Mouse (Mus musculus): ENCODE measurements around the gene Arhgap21.

Gene Arhgap21

DNA sequence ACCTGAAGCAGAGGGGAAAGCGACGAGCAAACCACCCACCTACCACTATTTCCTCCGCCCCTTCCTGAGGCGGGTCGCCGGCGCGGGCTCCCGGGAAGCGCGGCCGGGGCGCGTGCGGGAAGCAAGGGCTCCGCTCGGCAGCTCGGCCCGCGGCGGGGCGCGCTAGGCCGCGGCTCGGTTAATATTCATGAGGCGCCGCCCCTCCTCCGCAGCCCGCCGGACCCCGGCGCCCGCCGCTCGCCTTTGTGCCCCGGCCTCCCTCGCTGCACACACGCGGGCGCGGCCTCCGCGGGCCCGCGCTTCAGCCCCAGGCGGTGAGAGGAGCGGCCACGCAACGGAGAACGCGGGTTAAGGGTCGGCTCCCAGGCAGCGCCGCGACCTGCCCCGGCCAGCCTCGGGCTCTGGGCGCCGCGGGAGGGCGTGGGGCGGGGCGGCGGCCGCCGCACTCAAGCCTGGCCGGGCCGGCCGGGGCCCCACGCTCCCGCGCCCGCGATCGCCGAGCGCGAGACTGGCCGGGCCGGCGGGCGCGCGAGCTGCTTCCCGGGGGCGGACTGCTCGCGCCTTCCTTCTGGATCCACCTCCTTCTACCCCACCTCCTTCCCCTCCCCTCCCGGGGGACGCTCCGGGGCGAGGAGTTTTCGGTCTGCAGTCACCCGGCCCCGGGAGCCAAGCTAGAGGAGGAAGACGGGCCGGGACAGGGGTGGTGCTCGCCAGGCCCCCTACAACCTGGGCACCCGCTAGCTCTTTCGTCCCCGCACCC is at the start of gene Arhgap21:
Gene Arhgap21, minus strand, starts transcription at position 441 of the 760 bp plus-strand sequence.
- peak; percentile 87 for DNase-seq

DNA sequence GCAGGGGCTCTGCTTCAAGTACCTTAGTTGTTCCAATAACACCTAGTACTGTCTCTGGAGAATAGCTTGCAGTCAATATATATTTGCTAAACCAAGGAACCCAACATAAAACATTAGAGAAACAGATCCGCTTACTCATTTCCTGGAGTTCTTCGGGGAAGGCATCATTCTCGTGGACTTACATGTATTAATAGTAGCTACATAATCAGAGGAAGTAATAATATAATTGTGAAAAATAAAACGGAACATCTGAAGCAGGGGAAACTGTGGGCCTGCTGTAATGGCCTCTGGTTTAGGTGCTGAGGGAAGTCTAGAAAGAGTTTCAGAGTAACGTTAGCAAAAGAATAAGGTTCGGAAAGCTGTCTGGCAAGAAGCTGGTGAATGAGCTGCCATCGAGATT is 47.9 kb upstream of the Arhgap21 start:
- DNase-seq, result no peak

DNA sequence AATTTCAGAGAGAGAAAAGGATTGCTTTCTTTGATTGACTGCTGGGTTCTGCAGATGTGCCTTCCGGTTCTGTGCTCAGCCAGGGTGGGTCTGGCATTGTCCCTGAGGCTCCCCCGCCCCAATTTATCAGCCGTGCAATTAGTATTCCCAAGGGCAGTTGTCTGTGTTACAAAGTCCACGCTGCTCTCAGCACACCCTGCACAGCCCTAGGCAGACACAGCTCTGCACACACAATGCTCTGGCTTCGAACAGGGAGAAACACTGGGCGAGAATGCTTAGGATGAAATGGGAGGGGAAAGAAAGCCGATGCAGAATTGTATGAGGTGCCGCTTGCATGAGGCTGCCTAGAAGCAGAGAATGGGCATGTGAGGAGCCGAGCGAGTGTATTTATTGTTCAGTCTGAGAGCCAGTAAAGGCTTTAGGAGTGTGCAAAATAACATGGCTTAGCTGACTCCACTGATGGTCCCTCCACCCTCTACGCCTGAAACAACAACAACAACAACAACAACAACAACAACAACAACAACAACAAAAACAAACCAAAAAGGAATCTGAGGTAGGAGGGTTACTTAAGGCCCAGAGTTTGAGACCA is 42.2 kb upstream of the Arhgap21 start:
- no peak for DNase-seq

DNA sequence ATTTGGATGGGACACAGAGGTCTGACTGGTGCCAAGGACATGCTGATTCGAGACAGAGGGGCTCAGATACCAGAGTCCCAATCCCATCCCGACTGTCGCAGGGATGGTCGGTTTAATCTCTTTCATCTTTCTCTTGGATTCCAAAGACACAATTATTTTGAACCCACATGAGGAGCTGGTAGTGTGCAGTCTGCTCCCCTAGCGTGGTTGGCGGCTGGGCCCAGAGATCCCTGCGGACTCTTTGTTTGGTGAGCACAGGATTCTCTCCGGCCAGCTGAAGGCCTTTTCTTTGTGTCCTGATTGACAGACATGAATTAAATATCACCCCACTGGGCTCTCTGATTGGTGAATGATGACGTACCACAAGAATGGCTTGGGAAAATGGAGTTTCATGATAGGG is 41.5 kb upstream of the Arhgap21 start:
- DNase-seq, result no peak

DNA sequence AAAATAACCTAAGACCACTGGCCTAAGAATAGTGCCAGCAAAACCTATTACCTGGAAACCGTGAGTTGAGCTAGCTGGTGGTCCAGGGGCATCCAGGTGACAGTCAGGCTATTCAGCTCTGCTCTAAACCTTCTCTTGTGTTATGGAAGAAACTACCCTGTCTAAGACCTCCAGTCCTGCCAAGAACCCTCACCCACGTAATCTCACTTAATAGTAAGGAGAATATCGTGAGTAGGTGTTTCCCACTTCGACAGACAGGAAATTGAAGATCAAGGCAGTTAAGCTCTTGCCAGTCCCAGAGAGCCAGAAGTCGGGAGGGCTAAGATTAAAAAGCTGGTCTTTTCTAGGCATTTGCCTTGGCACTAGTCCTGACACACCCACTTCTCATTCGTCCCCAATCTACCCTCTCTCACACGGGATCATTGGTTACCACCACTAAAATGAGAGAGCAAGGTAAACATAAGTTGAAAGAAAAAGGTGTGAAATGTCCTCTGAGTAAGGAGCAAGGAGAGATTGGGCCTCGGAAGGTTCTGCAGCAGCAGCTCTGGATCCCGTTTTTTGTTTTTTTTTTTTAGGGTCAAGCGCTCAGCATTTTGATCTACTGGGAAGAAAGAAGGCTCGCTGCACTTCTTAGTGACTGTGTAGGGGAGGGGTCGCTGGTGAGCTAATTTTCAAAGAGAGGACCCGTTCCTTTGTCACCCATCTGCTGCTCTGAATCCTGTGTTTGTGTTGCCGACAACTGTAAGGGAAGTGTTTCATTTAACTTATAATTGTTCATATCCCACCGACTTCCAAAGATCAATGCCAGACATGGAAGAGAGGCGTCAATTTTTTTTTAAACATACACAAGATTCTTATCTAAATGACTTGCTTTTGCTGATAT is 40.8 kb upstream of the Arhgap21 start:
- DNase-seq, result no peak

DNA sequence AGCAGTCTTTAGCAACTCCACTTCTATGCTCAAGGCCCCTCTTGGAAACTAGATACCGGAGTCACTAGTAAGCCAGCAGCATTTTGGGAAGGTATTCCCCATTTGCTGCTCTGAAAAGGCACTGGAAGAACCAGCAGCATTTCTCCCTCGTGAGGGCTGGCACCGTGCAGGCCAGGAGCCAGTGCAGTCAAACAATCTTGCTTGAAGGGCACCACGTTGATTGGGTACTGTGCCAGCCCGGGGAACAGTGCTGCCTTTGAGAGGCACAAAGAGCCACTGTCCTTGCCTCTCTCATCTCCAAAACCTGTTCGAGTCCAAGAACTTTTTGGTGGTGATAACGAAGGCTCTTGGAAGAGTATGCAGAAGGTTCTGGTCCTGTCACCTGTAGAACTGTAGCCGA is 33.9 kb upstream of the Arhgap21 start:
- no peak for DNase-seq

DNA sequence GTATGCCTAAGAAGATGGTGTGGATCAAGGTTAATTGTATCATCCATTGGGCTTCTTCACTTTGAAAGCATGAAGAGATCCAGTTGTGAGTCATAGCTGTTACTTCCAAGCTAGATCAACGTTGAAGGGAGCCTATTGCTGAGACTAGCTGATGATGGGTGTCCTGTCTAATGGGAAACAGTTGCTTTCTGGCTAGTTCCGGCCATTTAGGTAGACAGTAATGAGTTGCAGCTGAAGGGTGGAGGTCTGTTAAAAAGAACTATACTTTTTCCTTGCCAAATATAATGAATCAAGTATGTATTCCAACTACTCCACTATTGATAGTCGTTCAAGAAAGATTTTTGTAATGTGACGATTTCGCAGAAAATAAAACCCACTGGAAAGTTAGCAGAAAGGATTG is 32.5 kb upstream of the Arhgap21 start:
- no peak for DNase-seq

DNA sequence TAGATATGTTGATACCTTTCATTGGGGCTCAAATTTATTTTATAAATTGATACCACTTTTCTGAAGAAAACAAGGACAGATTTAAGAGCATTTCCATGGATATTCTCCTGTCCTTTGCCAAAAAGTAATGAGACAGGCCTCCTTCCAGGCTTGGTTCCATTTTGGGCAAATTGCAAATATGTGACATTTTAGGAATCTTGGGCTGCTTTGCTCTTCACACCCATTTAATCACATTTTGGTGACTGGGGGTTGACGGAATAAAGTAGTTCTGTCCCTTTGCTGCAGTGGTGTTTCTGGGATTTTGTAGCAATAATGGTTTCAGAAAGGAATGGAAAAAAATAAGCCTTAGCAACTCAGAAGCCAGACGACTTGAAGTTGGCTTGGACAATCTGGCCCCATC is 26.9 kb upstream of the Arhgap21 start:
- DNase-seq, result peak; percentile 41

DNA sequence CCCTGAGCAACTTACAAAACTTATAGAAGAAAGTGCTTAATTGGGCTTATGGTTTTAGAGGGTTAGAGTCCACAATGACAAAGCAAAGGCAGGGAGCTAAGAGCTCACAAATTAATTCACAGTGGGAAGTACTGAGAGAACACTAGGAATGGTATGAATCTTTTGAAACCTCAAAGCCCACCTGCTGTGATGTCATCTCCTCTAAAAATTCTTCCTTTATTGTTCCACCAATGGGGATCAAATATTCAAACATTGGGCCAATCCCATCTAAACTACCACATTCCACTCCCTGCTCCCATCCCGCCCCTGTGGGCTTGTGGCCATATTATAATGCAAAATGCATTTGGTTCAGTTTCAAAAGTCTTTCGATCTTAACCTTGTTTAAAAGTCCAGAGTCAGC is 22.8 kb upstream of the Arhgap21 start:
- no peak for DNase-seq

DNA sequence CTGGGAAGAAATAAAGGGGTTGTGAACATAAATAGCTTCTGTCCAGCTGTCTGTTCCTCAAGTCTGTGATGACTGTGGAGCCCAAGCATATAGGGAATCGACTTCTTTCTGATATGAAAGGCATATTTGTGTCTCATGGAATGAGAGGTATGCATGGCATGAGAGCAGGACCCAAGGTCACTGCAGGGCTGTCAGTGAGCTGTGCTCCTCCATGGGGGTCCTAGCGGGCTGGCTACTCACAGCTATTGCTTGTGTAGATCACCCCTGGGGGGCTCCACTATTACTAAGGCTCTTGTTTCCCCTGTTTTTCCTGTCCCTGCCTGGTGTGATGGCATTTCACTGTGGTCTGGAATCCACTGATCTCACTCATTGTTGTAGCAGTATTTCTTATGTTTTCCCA is 22.2 kb upstream of the Arhgap21 start:
- no peak for DNase-seq

DNA sequence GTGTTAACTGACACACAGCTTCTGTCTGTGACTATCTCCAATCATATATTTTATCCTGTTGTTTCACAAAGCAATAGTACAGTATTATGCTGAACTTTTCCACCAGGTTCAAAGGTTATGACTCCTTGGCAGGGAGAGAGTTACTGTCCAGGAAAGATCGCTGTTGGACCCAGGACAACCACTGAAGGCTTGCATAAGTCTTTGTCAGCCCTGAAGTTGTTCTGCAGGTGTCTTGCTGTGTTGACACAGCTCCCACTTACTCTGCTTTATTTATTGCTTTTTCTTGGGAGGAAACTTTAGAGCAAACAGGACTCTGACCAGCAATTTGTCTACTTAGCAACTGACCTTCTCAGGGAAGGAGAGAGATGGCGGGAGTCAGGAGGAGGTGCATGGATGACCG is 21.4 kb upstream of the Arhgap21 start:
- no peak for DNase-seq

DNA sequence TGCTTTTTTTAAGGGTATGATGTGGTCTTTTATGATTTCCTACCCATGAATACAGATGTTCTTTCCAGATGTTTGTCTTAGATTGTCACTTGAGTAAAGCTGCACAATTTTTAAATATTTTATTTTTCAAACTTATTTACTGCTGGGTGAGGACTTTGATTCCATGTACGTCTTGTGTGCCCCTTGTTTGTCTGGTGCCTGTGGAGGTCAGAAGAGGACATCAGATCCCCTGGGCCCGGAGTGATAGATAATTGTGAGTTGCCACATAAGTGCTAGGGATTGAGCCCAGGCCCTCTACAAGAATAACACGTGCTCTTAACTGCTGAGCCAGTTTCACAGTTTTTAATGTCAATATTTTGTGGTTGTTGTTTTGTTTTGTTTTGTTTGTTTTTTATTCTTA is 19.1 kb upstream of the Arhgap21 start:
- peak; percentile 52 for DNase-seq

DNA sequence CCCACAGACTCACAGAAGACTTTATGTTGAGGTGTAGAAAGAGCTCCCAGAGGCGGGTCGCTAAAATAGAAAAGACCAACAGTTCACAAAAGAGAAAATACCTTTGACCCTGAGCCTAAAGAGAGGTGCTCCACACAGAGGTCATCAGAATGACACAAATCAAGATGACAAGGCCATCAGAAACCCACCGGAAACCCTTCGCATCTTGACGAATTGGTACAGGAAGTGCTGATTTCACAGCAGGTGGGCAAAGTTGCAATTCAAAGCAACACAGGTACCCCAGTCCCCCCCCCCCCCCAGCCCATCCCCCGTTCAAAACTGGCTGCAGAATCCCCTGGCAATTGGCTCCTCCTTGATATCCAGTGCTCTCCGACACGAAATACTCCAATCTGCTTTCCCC is 10.0 kb upstream of the Arhgap21 start:
- no peak for DNase-seq

DNA sequence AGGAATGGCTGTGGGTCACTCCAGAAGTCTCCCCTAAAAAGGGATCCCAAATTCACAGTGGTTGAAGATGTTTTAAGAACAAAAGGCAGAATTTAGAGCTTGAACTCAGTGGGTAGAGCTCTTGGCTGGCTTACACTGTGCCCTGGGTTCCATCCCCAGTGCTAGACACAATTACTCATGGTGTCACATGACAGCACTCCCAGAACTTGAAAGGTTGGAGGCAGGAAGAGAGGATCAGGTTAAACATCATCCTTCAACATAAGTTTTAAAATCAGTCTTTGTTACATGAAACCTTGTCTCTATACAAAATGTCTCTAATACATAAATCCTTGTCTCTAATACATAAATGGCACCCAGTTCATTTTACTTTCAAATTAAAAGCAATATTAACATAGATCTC is 8.4 kb upstream of the Arhgap21 start:
- no peak for DNase-seq

DNA sequence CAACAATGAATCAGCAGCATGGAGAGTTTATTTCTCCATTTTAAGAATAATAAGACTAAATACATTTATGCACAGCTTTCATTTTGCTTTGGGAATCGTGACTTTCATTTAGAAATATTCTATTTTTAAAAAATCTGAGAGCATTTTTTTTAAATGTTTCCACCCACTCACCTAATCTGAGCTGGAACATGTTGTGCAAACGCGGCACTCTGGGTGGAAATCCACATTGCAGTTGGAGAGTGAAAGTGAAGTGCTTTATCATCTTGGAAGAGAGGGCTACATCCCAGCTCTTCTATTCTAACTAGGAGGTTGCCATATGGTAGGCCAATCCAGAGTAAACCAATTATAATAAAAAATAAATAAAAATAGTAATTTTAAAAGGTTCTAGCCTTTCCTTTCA is 4.8 kb upstream of the Arhgap21 start:
- no peak for DNase-seq

DNA sequence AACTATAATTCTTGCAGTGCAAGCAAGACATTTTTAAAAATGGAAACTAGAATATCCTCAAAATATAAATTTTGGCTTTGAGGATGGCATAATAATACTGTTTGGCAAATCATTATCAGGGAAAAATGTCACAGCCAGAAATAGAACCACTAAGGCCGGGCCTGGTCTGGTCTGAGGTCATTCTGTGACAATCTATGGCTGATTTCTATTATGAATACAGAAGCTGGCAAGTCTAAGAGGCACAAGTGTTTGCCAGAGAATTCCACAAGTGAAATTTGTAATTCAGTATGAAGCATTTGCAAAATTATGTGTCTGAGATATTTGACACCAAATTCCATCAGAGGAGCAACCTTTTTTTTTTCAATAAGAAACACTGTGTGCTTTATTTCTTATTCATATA is 3.5 kb upstream of the Arhgap21 start:
- DNase-seq, result peak; percentile 6

DNA sequence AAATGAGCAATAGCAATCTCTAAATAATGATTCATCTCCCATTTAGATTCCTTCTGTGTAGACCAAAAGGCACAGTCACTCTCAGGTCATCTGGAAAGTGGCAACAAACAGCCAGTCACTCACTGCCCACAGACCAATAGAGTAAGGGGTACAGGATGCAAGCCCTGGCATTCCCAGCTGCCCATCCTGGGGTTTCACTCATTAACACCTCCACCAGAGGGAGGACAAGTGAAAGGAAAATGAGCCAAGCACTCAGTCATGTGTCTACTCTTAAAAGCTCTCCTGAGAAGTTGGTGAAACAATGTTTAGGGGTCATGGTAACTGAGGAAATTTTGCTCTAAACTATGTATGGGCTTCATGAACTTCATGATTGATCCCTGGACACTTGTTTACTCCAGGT is 2.9 kb upstream of the Arhgap21 start:
- DNase-seq, result no peak

DNA sequence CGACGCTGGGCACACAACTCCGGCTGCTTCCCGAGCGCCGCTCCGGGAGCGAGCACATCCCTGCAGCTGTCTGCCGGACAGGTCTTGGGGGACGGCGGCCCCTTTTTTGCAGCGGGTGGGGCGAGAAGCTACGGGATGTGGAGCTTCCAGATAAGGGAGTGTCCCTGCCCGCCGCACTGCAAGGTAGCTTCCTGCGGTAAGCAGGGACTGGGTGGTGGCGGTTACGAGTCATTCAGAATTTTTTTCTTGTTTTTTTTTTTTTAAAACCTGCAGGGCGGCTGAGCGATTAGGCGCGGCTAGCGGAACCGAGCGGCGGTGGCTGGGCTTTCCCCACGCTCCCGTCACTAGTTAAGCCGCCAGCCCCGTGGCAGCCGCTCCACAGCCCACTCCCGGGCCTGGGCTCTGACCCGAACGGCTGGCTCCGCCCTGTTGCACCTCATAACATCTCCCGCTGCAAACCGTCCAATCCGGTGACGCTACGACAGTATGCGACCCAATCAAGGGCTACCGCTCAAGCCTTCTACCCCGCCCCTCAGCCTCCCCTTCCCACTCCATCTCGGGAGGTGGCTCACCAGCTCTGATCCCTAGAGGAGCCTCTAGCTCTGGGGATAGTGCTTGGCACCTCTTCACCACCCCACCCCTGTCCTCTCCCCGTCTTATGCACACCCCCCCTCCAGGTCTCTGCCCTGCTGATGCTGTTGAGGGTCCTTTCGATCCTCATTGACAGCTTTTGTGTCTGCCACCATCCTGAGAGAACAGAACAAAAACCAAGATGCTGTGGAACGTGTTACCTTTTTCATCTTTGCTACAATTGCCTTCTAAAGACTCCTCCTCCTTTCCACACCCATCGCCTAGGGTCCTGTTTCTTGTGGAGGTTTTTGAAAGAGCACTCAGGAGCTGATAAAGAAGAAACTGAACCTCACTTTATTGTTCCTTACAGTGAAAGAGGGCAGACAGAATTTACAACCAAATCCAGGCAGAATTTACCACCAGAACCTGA is 820 bp upstream of the Arhgap21 start:
- DNase-seq, result peak; percentile 97

DNA sequence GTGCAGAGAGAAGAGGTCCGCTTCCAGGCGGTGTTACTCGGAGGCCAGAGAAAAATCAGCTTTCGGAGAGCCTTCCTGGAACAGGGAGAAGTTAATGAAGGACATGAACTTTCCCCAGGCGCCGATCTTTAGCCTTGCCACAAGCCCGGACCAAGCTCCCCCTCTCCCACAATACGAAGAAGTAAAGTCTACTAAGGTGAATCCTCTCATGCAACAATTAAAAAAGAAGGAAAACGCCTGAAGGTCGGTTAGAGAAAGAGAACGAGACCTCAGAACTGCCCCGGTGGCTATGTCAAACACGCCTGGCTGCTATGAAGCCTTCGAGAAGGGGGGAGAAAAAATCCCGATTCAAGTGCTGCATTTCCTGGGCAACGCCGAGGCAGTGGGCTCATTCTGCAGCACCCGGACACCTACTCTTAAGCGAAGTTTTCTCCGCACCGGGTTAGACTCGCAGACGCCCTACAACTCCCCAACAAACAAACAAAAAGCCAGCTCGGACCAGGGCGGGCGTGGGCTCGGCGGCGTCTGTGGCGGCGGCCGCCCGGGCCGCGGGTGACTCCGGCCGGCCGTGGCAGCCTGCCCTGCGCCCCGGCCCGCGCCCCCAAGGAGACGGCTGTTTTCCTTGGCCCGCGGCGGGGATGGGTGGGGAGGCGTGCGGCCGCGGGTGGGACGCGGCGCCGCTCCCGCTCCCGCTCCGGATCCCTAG is 882 bp downstream of the Arhgap21 start:
- DNase-seq, result peak; percentile 46

DNA sequence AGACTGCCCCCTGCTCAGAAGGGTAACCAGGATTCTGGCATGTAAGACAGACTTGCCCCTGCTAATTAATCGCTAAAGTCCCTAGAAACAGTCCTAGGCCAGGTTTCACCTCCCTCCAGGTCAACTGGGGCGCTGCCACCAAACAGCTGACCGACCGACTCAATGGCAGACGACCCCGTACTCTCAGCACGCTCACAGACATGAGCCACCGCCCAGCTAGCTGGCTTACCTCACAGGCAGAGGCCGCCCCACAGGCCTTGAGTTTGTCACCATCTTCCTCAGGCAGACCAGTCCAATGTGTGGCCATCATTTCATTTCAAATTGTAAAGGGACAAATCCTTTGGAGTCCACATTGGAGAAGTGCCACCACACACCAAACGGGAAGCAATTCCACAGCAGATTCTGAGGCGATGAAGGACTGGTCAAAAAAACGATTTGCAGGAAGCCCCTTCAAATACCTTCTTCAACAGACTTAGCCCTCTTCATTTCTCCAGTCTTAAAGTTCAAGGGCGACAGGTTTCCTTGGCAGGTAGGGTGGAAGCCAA is 1.5 kb downstream of the Arhgap21 start:
- DNase-seq, result peak; percentile 32

All from lung, postnatal 10 days (tissue).